Mouse (Mus musculus) E14TG2a.4 (cell line): Measurements from ENCODE around the gene Cby3.

Source experiments
- H3K27me3 ChIP-seq: 2 replicates; pipeline ENCODE4 v1.6.1; 2014; ENCODE audit warnings: low read length, control low read depth; ENCODE audit not compliant: insufficient read depth
- H3K36me3 ChIP-seq: 2 replicates; pipeline ENCODE4 v1.6.1; 2014; ENCODE audit warnings: low read length, control low read depth; ENCODE audit not compliant: insufficient read depth
- H3K4me1 ChIP-seq: replicated peaks from 2 replicates; pipeline ENCODE4 v1.6.1; 2014; ENCODE audit warnings: low read depth, low read length, control low read depth
- H3K4me3 ChIP-seq: replicated peaks from 2 replicates; pipeline ENCODE4 v1.5.1; 2014; ENCODE audit warnings: mild to moderate bottlenecking, low read length
- H3K9me3 ChIP-seq: 2 replicates; pipeline ENCODE4 v1.6.1; 2014; ENCODE audit warnings: low read length, control low read depth
- CTCF ChIP-seq: conservative IDR thresholded peaks from 2 replicates; pipeline ENCODE4 v1.5.1; 2014; ENCODE audit warnings: low read length
- NANOG ChIP-seq: IDR thresholded peaks from 2 replicates; pipeline ENCODE4 v1.6.1; 2014; ENCODE audit warnings: borderline replicate concordance, low read length, mixed read lengths
- POU5F1 ChIP-seq: IDR thresholded peaks from 2 replicates; pipeline ENCODE4 v1.6.1; 2014; ENCODE audit warnings: low read length, borderline replicate concordance

Cby3 gene

DNA sequence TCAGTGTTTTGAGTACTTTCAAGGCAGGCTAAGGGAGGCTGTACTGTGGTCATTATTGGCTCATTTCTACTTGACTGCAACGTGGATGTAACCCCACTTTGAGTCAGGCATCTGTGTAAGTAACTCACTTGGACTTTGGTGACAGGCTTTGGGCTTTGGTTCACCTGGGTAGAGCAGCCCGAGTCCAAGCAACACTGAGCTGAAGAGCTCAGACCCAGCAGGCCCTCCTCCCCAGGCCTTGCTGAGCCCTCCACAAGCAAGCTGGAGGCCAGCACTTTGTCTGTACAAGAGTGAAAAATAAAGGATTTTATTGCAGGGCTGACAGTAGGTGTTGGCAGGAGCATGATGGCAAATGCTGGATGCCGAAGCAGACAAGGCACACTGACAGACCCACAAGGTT lies 34.7 kb downstream of the Cby3 start:
- Histone ChIP-seq H3K36me3 (peaks cover 62% of the 10 kb centered on the region), H3K4me3 (no peak overlapping the region), H3K9me3 (no peaks in the 10 kb centered on the region), H3K27me3 (no peaks in the 10 kb centered on the region), H3K4me1 (peaks cover 55% of the 10 kb centered on the region)
- no peak for TF ChIP-seq POU5F1
- no peak for TF ChIP-seq NANOG
- no peak for TF ChIP-seq CTCF

DNA sequence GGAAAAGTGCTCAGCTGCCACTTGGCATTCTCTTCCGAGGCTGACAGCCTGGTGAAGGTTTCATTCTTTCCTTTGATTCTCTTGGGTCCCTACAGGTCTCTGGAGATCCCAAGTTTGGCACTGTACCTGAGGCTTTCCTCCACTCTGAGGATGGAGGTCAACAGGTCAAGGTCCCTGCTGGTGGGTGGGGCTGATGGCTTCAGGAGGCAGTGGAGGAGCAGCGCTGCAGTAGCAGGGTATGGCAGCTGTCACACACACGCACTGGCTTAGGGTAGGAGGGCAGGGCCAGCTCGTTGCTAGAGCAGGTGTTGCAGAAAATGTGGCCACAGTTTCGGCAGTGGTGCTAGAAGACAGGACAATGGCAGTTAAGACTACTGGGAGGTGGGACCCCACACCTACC lies 35.4 kb downstream of the Cby3 start:
- Histone ChIP-seq H3K4me3 (no peak overlapping the region), H3K36me3 (peaks cover 63% of the 10 kb centered on the region), H3K27me3 (no peaks in the 10 kb centered on the region), H3K4me1 (peaks cover 55% of the 10 kb centered on the region), H3K9me3 (no peaks in the 10 kb centered on the region)
- TF ChIP-seq CTCF = no peak
- no peak for TF ChIP-seq POU5F1
- no peak for TF ChIP-seq NANOG

DNA sequence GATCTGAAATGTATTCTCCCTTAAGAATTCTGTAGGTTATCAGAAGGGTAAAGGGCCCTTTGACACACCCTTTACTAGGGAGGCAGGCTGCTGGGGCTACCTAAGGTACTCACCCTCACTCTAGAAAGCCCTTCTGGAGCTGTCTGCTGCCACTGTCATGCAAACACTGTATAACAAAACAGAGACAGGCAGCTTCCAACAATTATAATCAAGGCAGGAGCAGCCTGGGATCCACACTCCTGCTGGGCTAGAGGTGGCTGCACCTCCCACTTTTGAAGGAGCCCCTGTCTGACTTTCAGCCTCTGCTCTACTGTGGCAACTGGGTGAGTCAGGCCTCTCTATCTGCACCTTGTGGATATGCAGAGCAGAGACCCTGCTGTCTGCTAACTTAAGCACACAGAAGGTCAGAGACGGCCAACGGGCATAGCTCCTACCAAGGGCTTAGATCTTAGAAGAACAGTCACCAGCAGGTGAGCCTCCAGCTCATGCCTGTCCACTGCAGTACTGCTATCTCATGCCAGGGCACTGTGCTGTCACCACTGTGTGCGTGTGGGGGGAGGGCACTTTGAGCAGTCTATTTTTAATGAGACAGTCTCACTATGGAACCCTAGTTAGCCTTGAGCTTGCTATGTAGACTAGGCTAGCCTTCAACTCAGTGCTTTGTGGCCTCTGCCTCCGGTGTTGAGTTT lies 37.2 kb downstream of the Cby3 start:
- Histone ChIP-seq H3K9me3 (no peaks in the 10 kb centered on the region), H3K36me3 (peaks cover 51% of the 10 kb centered on the region), H3K27me3 (no peaks in the 10 kb centered on the region), H3K4me1 (peaks cover 55% of the 10 kb centered on the region), H3K4me3 (0 out of 2 replicates have a peak overlapping the region, but pooled peaks have one; percentile 8)
- TF ChIP-seq POU5F1 = peak; percentile 76; the same call in 1 of the 2 replicates
- TF ChIP-seq CTCF = no peak
- peak; percentile 79 for TF ChIP-seq NANOG

DNA sequence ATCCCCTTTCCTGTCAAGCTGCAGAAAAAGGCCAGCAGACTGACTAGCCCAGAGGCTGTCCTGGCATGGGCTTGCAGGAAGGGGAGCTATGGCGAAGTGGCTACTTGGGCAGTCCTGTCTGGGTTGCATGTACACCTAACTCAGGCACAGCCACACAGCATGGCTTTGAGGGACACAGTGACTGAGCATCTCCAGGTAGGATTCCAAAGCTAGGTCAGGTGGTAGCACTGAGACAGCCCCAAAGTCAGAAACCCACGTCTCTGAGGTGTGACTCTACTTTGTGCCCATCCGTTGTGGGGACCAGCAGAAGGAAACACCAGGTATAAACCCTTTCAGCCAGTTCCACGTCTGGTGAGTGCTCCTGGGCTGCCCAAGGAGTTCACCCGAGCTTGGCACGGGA lies 39.0 kb downstream of the Cby3 start:
- Histone ChIP-seq H3K4me3 (no peak overlapping the region), H3K9me3 (no peaks in the 10 kb centered on the region), H3K36me3 (peaks cover 41% of the 10 kb centered on the region), H3K27me3 (no peaks in the 10 kb centered on the region), H3K4me1 (peaks cover 63% of the 10 kb centered on the region)
- TF ChIP-seq NANOG = no peak
- no peak for TF ChIP-seq POU5F1
- TF ChIP-seq CTCF = no peak

DNA sequence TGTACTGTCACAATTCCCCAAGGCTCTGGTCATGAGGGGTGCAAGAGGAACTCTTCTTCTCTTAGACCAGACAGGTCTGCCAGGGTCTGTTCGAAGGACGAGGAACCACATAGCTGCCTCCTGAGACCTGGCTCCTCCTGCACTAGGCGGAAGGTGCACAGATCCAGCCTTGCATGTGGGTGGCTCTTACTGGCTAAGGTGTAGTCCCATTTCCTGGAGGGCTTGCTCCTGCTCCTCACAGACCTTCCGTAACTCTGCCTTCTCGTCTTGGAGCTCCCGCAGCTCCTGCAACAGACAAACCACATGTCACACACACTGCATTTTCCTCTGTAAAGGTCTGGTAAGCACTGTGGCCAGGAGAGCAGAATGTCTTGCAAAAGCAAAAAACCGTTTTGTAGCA lies 40.5 kb downstream of the Cby3 start:
- H3K27me3 ChIP-seq = no peaks in the 10 kb centered on the region
- no peaks in the 10 kb centered on the region for H3K9me3 ChIP-seq
- no peak overlapping the region for H3K4me3 ChIP-seq
- peaks cover 62% of the 10 kb centered on the region for H3K4me1 ChIP-seq
- TF ChIP-seq POU5F1 (no peak), CTCF (no peak), NANOG (no peak)
- peaks cover 30% of the 10 kb centered on the region for H3K36me3 ChIP-seq

DNA sequence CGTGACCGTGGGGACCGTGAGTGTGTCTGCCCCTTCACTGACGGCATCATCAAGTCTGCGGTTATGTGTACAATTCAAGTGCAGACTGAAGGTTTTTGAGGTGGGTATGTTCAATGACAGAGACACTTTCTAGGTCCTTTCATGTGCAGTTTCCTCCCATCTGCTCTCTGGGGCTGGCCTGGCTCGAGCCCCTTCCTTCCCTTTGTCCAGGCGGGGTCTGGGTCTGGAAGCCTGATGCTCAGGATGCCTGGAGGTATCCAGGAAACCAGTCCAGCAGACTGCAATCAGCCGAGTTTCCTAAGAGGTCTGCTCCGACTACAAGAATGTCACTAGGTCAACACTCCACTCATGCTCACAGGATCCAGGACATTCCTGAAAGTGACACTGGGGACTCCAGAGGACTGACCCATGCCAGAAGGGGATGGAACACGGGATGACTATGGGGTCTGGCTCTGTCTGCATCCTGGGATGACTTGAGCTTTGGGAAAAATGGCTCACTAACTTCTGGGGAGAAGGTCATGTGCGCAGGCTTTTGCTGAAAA lies 42.6 kb downstream of the Cby3 start:
- H3K4me1 ChIP-seq = peaks cover 48% of the 10 kb centered on the region
- H3K4me3 ChIP-seq = no peak overlapping the region
- TF ChIP-seq CTCF = no peak
- no peak for TF ChIP-seq POU5F1
- TF ChIP-seq NANOG = no peak
- H3K27me3 ChIP-seq = no peaks in the 10 kb centered on the region
- H3K9me3 ChIP-seq = no peaks in the 10 kb centered on the region
- peaks cover 46% of the 10 kb centered on the region for H3K36me3 ChIP-seq

DNA sequence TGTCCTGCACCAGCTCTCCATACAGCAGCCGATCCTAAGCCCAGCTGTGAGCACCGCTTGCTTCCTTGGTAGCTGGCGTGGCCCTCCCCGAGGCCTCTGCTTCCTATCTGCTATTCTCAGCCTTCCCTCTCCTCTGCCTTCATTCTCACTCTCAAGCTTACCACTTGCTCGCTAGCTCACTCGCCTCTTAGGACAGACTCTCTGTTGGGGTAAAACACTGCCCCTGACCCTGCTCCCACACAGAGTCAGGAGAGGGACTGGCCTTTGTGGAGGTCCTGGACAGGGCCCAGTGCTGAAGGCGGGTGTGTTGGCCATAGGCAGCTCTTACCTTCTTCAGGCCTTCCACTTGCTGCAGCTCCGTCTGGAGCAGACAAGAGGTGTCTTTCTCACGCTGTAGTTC lies 43.1 kb downstream of the Cby3 start:
- Histone ChIP-seq H3K27me3 (no peaks in the 10 kb centered on the region), H3K4me3 (no peak overlapping the region)

DNA sequence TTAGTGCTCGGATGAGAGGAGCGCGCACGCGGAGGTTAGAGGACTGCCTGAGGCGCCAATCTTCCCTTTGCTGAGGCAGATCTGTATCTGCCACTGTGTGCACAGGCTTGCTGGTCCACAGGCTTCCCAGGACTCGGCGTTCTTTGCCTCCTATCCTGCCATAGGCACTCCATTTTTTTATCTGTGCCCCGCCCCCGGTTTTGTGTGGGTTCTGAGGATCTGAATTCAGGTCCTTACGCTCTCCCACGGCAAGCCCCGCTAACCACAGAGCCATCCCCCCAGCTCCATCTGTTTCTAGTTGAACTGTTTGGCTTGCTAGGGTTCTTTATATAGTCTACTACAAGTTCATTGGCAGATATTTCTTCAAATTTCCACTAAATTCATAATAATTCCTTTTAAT lies 44.5 kb downstream of the Cby3 start:
- Histone ChIP-seq H3K36me3 (peaks cover 52% of the 10 kb centered on the region), H3K27me3 (no peaks in the 10 kb centered on the region), H3K9me3 (no peaks in the 10 kb centered on the region), H3K4me3 (0 out of 2 replicates have a peak overlapping the region, but pooled peaks have one; percentile 39), H3K4me1 (peaks cover 40% of the 10 kb centered on the region)
- TF ChIP-seq NANOG (no peak), CTCF (no peak), POU5F1 (no peak)

More for the DNA sequence above, 43.1 kb downstream of the Cby3 start:
- Histone ChIP-seq H3K4me1 (peaks cover 43% of the 10 kb centered on the region), H3K9me3 (no peaks in the 10 kb centered on the region), H3K36me3 (peaks cover 49% of the 10 kb centered on the region)
- TF ChIP-seq POU5F1 = no peak

DNA sequence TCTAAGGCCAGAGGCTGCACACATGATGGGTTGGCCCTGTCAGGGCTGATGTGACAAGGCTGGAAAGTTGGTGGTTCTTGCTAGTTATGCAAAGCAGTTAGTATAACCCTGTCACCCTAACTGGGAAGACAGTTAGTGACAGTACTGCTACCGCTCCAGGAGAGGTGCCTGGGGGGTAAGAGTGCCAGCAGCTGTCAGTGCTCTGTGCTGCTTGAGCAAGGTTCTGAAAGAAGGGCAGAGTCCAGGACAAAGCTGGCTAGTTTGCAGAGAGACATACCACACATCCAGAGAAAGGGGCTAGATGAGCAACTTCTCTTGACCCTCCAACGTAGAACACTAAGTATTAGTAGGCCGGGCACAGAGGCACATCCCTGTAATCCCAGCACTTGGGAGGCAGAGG lies 48.2 kb downstream of the Cby3 start:
- no peak overlapping the region for H3K4me3 ChIP-seq
- no peaks in the 10 kb centered on the region for H3K9me3 ChIP-seq
- H3K36me3 ChIP-seq = peaks cover 30% of the 10 kb centered on the region
- TF ChIP-seq POU5F1 (no peak), CTCF (no peak), NANOG (no peak)
- peaks cover 38% of the 10 kb centered on the region for H3K4me1 ChIP-seq
- no peaks in the 10 kb centered on the region for H3K27me3 ChIP-seq
